Mouse (Mus musculus): ENCODE measurements around the gene Gm17174.
"Not testable (repeated sequence)": the region's sequence is repeated elsewhere in the genome, so short reads cannot be mapped to it uniquely, and the experiment has no call there.

The Gm17174 gene

DNA sequence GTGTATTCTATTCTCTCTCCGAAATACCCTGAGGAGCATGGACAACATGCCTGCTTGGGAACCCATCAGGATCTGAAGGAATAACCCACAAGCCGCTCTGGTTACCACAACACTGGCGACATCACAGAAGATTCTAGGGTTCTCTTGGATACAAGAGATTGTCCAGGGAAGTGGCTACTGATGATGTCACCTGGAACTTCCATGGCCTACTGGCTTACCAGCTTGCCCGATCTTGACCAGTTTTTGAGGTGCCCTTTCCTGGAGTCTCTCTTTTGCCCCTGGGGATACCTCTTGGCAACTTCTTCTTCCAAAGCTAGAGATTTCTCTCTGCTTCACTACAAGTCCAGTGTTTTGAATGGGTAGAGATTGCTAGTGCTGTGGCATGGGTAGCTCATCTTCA, at the start of gene Gm17174:
Gm17174 (minus strand) TSS at position 101 of the 400 bp plus-strand sequence.
- DNase-seq (ENCODE audit: low read depth, low spot score): not testable (repeated sequence)

DNA sequence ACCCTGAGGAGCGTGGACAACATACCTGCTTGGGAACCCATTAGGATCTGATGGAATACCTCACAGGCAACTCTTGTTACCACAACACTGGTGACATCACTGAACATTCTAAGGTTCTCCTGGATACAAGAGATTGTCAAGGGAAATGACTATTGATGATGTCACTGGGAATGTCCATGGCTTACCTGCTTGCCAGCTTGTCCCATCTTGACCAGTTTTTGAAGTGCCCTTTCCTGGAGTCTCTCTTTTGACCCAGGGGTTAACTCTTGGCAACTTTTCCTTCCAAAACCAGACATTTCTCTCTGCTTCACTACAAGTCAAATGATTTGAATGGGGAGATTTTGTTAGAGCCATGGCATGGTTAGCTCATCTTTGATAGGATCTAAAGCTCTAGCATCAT, 43.6 kb upstream of the Gm17174 start, which contains the start of gene Gm4181:
Gm4181 (minus strand) TSS at position 101 of the 400 bp plus-strand sequence.
- not testable (repeated sequence) for DNase-seq (ENCODE audit: low read depth, low spot score)

DNA sequence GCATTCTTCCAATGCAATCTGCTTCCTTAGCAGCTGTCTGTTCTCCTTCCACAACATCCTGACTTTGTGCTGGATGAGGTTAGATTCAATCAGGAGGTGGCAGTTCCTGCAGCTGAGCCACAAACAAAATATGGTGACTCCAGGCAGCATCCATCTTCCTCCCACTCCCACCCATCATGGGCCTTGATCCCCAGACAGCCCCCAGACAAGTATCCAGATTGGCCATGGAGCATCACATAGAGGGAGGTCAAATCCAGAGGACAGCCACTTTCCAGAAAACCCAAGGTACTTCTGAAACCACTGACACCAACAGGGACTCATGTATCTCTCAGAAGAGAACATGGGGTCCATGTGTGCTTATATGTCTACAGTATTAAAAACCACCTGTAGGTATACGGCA, 40.5 kb upstream of the Gm17174 start:
- not testable (repeated sequence) for DNase-seq (ENCODE audit: low read depth, low spot score)

DNA sequence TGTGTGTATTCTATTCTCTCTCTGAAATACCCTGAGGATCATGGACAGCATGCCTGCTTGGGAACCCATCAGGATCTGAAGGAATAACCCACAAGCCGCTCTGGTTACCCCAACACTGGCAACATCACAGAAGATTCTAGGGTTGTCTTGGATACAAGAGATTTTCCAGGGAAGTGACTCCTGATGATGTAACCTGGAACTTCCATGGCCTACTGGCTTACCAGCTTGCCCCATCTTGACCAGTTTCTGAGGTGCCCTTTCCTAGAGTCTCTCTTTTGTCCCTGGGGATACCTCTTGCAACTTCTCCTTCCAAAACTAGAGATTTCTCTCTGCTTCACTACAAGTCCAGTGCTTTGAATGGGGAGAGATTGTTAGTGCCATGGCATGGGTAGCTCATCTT, 19.3 kb upstream of the Gm17174 start, which contains the start of gene Gm17078:
Gm17078 (minus strand) TSS at position 101 of the 400 bp plus-strand sequence.
- DNase-seq (ENCODE audit: low read depth, low spot score): no peak

DNA sequence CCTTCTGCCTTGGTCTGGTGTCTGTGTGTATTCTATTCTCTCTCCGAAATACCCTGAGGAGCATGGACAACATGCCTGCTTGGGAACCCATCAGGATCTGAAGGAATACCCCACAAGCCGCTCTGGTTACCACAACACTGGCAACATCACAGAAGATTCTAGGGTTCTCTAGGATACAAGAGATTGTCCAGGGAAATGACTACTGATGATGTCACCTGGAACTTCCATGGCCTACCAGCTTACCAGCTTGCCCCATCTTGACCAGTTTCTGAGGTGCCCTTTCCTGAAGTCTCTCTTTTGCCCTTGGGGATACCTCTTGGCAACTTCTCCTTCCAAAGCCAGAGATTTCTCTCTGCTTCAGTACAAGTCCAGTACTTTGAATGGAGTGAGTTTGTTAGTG, 18.0 kb downstream of the Gm17174 start, which contains the start of gene Gm17175:
Gm17175 (minus strand) TSS at position 101 of the 400 bp plus-strand sequence.
- DNase-seq (ENCODE audit: low read depth, low spot score): not testable (repeated sequence)

DNA sequence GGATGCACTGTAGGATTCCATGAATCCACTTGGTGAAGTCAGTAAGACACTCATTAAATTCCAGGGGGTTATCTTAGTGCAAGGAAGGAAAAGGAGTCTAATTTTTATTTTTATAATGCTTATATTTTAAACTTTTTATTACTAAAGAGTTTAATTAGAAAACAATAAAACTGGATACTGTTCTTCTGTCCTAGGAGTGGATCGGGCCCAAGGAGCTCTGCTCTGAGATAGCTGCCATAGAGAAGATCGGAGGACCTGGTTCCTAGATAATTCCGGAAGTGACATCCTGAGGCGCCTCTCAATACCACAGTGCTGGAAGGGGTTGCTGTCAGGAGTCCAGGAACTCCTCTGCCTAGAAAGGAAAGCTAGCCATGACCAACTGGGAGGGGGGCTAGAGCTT, 39.4 kb downstream of the Gm17174 start, which contains the start of gene Gm5622:
Gm5622 (plus strand) TSS at position 301 of the 400 bp plus-strand sequence.
- DNase-seq (ENCODE audit: low read depth, low spot score): no peak

Data from retina, postnatal 7 days (tissue).